Mouse (Mus musculus) urinary bladder, postnatal 36 days (tissue): ENCODE data around the gene Cep72.
"Not testable (repeated sequence)": the region's sequence is repeated elsewhere in the genome, so short reads cannot be mapped to it uniquely, and the experiment has no call there.

Experiments used
- DNase-seq, 2 experiments: peaks; one replicate each; pipeline ENCODE4 v3.0.0; 2022; ENCODE audit warnings: low spot score in 2 of 2, mixed read lengths in 1 of 2

Gene Cep72

GRCm38 (mm10) chr13:74031133-74031532 lies 31.0 kb downstream of the Cep72 start:
- DNase-seq = no peak

DNA sequence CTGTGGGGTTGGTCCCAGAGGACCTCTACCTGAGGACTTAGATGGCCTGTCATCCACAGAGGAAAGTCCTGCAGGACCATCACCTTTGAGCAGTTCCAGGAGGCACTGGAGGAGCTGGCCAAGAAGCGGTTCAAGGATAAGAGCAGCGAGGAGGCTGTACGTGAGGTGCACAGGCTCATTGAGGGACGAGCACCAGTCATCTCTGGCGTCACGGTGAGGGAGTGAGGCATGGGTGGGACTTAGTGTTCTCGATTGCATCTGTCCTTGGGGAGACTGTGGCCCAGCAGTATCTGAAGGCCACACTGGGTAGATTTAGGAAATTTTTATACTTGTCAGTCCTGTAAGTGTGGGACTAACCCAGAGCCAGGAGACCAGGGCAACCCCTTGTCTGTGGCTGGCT lies 31.4 kb downstream of the Cep72 start:
- DNase-seq = no peak

DNA sequence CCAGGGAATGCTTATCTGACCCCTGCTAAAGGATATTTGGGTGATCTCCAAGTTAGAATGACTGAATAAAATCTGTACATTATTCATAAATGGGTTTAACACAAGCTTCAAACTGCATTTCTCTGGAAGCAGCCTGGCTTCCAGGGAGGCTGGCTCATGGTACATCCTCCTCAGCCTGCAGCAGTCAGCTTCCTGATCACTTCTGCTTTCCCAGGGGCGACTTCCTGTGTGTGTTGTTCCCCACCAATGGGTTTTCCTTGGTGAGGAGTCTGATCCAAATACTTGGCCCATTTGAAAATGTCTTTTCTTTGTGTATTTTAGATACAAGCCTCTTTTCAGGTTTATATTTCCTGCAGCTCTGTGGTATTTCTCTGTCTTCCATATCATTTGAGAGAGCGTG lies 33.1 kb downstream of the Cep72 start:
- no peak for DNase-seq

- no peak for DNase-seq
These were observed 34.0 kb downstream of the Cep72 start for GRCm38 (mm10) chr13:74028116-74028515.

- DNase-seq = peak; percentile 50 to 57
These were observed 35.9 kb downstream of the Cep72 start for GRCm38 (mm10) chr13:74026215-74026614.

DNA sequence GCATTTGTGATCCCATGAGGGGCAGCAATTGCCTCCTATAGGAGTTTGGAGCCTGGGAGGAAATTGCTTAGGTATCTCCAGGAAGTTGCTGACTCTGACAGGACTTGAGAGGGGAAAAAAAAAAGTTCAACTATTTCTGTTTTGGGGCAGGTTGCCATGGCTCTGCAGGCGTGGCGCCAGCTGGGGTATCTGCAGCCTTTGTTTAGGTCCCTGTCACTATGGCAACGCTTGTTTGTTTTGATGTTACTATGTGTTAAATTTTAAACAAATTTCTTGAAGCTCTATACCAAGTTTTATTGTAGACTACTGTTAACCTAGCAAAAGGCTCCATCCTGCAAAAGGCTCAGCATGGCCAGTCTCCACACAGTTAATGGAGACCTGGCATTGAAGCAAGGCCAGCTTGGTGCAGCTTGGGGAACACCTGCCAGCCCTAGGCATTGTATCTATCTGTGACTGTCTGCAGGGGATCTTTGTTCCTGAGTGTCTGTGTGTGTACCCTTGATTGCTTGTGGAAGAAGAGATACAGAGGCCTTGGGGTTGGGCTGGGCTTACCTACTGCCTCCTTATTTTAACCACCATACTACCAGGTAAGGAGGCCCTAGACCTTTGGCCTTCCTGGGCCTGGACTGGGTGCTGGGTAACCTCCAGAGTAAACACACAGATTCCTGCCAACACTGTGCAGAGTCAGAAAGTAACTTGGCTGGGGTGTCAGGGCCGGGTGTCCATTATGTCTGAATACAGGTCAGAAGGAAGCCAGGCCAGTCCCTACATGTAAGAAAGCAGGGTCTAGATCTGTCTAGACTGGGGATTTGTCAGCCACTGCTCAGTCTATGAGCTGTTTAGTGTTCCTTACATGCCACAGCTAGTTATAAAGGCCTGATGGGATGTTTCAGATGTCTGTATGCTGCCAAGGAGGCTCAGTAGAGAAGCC lies 36.7 kb downstream of the Cep72 start:
- peak; percentile 60 to 75 for DNase-seq

DNA sequence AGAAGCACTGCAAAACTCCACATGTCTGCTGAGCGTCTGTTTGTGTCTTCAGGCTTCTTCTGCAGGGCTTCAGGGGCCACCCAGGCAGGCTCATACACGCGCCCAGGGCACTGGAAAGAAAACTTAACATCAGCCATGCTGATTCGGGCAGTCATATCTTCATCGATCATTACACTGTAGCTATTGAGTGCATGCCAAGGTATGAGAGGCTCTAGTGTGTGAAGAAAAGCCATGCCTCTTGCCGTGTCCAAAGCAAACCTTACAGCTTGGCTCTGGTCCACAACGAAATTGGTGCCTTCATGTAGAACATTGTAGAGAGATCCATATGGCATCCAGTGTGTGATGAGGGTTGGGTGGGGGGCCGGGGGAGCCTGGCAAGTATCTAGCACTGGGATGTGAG lies 43.1 kb downstream of the Cep72 start:
- DNase-seq = not testable (repeated sequence)

DNA sequence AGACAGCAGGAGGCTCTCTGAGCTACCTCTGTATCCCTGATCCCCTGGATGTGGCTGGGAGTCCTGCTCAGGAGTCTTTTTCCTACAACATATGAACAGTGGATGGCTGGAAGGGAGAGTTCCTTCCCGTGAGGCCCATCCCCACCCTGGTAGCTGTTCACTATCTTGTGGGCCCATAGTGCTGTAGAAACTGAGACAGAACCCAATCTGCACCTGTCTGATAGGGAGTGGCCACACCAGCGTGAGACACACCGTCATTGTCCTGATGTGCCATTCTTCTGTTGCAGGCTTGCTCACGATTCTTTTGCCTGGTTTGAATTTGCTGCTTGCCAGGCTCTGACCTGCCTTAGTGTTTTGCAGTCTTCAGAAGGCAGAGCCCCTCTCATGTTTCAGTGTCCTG lies 44.7 kb downstream of the Cep72 start:
- no peak for DNase-seq

DNA sequence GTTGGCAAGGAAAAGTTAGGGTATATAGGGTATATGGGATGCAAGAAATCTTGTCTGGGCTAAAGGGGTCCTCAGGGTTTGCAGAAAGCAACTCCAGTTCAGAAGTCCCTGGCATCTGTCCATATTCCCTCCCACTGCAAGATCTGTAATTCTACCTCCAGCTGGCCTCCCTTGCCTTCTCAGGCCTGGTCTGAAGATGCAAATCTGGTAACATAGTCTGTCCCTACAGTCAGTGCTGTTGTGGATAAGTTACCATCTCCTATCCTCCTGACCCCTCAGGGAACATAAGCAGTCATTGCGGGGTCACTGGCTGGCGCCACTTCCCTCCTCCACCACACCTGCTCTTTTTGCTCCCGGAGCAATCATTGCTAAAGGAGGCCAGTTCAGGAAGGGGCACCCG lies 46.2 kb downstream of the Cep72 start:
- DNase-seq = no peak

- no peak for DNase-seq
These were observed 51.4 kb downstream of the Cep72 start for GRCm38 (mm10) chr13:74010678-74011077.

GRCm38 (mm10) chr13:74009791-74010614 lies 52.1 kb downstream of the Cep72 start:
- peak; percentile 59 to 78 for DNase-seq

DNA sequence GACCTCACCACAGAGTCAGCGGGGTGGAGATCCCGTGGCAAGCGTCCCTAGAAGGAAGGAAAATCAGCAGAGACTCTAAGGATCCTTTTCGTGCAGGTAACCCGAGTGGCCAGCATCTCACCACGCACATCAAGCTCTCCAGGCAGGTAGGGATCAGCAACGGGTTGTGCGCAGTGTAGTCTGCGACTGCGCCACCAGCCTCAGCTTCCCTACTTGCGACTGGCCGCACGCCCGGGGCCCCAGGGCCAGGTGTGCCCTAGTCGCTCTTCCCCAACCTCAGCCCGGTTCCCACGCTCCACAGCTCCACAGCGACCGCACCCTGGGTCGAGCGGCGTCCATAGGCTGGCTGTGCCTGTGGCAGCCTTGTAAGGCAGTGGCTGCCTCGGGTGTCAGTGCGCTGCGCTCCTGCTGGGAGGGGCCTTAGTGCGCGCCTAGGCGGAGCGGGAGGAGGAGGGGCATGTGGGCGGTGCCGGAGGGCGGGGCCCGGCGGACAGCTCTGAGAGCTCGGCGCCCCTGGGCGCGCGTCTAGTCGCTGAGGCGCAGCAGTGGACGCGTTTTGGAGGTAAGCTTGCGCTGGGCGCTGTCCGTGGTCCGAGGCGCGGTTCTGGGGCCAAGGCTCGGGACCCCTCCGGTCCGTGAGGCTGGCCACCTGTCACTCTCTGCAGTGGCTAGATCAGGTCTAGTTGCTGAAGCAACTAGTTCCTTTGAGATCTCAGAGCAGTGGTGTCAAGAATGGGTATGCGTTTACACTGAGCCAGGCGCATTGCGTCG lies 53.0 kb downstream of the Cep72 start, which contains the start of gene Tppp:
Gene Tppp, plus strand, starts transcription at position 460 of the 771 bp plus-strand sequence.
- peak; percentile 95 to 97 for DNase-seq

- DNase-seq = not testable (repeated sequence)
These were observed 53.9 kb downstream of the Cep72 start for GRCm38 (mm10) chr13:74008216-74008615.

DNA sequence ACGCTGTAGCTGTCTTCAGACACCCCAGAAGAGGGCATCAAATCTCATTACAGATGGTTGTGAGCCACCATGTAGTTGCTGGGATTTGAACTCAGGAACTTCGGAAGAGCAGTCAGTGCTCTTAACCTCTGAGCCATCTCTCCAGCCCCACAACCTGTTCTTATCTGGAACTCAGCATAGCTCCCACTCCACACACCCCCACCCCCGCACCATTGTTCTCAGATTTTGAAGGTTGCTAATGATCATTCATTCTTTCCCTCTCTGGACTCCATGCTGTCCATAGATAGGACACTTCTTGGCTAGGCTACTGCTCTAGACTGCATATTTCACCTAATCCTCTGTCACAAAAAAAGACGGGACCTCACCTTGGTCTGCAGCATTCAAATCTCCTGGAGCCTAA lies 55.2 kb downstream of the Cep72 start:
- DNase-seq = not testable (repeated sequence)

GRCm38 (mm10) chr13:74001492-74001891 lies 60.6 kb downstream of the Cep72 start:
- DNase-seq = no peak

- DNase-seq = no peak
These were observed 61.1 kb downstream of the Cep72 start for GRCm38 (mm10) chr13:74000961-74001360.

DNA sequence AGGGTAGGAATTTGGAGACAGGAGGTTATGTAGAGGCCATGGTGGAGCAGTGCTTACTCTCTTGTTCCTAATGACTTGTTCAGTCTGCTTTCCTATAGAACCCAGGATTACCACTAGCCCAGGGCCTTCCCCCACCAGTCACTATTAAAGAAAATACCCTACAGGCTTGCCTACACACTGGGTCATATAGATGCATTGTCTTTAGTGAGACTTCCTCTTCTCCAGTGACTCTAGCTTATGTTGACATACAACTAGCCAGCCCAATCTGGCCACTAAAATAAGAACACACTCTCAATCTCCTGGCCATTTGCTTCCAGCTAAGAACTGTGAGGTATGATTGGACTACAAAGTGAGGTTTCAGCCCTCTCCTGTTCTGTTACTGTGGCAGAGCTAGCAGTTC lies 61.6 kb downstream of the Cep72 start:
- no peak for DNase-seq

- no peak for DNase-seq
These were observed 65.6 kb downstream of the Cep72 start for GRCm38 (mm10) chr13:73996456-73996855.

DNA sequence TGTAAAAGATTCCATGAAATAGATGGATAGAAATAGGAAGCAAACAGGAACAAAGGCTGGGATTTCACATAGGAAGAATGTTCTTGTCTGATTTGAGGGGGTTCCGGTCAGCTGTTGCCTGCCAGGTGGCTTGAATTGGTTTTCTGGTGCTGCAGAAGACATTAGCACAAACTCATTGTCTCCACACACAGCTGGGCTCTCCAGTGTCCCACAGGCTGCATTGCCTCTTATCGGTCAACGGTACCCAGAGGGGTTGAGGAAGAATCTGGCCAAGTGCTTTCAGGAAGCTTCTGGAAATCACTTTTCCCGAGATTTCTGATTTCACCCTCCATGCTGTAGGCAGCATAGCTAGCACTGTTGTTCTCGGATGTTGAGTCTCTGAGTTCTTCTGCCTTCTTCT lies 70.8 kb downstream of the Cep72 start:
- DNase-seq = no peak

- no peak for DNase-seq
These were observed 71.3 kb downstream of the Cep72 start for GRCm38 (mm10) chr13:73990761-73991160.

GRCm38 (mm10) chr13:73990325-73990724 lies 71.8 kb downstream of the Cep72 start:
- DNase-seq = no peak
